20 mouse cellular contexts compared by ENCODE assay signal in genomic region chr14:102965841-102966240, GRCm38 (mm10). TPM values are rescaled to one million over a fixed set of nuclear protein-coding genes. Genes with fewer than 3 reads are reported as not detected.
DNase-seq lines count a peak whose midpoint lies in the region; ATAC-seq and TF ChIP-seq lines count a peak whose summit lies in the region.
"Had no signal": no experiment of that assay in that cellular context is flagged by ENCODE, and none has a peak within 500 bp of the region (broad histone marks: within the 10 kb centered on the region; RNA-seq: fewer than 3 reads in every experiment).

No protein-coding gene starts in this region.

- peaks cover 2% of the 10 kb centered on the region; the same call in 1 of the 2 replicates for H3K4me1 ChIP-seq in hindbrain, embryonic 12.5 days
- H3K4me1 ChIP-seq in hindbrain, embryonic 14.5 days (replicated peaks; ENCODE audit: control insufficient read depth, insufficient read depth, low read length) = no peaks in the 10 kb centered on the region
- H3K4me1 ChIP-seq: forebrain, embryonic 10.5 days; forebrain, embryonic 13.5 days had no signal

- H3K4me3 ChIP-seq in hindbrain, embryonic 12.5 days = no peak overlapping the region
- H3K4me3 ChIP-seq in hindbrain, embryonic 14.5 days (replicated peaks; ENCODE audit: low read length) = no peak overlapping the region
- H3K4me3 ChIP-seq in layer of hippocampus, adult 2 months = no peak overlapping the region
- H3K4me3 ChIP-seq: forebrain, embryonic 10.5 days; forebrain, embryonic 13.5 days; heart, adult 2 months had no signal

- no peaks in the 10 kb centered on the region for H3K36me3 ChIP-seq in hindbrain, embryonic 12.5 days
- no peaks in the 10 kb centered on the region for H3K36me3 ChIP-seq in hindbrain, embryonic 14.5 days (replicated peaks; ENCODE audit: control insufficient read depth, insufficient read depth)
- H3K36me3 ChIP-seq: forebrain, embryonic 10.5 days had no signal

- no peak for DNase-seq in hindbrain, embryonic 14.5 days (ENCODE audit: low spot score)
- DNase-seq in layer of hippocampus, adult 2 months (ENCODE audit: low spot score in 2 of 2) = no peak
- DNase-seq in layer of hippocampus, postnatal 10 days (ENCODE audit: low spot score in 2 of 2) = no peak
- DNase-seq in right cerebral cortex, adult 18-20 months = peak; percentile 16
- no peak for DNase-seq in right cerebral cortex, postnatal 10 days (ENCODE audit: low spot score in 2 of 2)
- DNase-seq in adrenal gland, postnatal 36 days = no peak
- DNase-seq: adrenal gland, adult 2 months; adrenal gland, postnatal 14 days; cerebellum, adult 18-20 months; cerebellum, adult 9-10 months; cerebellum, postnatal 14 days; gastrocnemius, postnatal 25 days; heart, adult 2 months had no signal

- H3K4me2 ChIP-seq in hindbrain, embryonic 12.5 days (replicated peaks) = no peak overlapping the region
- no peak overlapping the region for H3K4me2 ChIP-seq in hindbrain, embryonic 14.5 days (replicated peaks)
- H3K4me2 ChIP-seq: forebrain, embryonic 13.5 days had no signal

- no peak for TF ChIP-seq CTCF in layer of hippocampus, adult 2 months (conservative IDR thresholded peaks at IDR 0.05)

- H3K27ac ChIP-seq in hindbrain, embryonic 12.5 days = no peak overlapping the region
- H3K27ac ChIP-seq in hindbrain, embryonic 14.5 days = no peak overlapping the region
- H3K27ac ChIP-seq in layer of hippocampus, adult 2 months = peak overlapping the region; percentile 53; the same call in 1 of the 2 replicates
- H3K27ac ChIP-seq: forebrain, embryonic 10.5 days; forebrain, embryonic 13.5 days; heart, adult 2 months had no signal

- 61% methylated on average over 1 of the region's 1 CpGs for WGBS in hindbrain, embryonic 12.5 days
- 51% methylated on average over 1 of the region's 1 CpGs for WGBS in hindbrain, embryonic 14.5 days

- H3K9me3 ChIP-seq in hindbrain, embryonic 12.5 days (replicated peaks) = no peaks in the 10 kb centered on the region
- H3K9me3 ChIP-seq in hindbrain, embryonic 14.5 days (ENCODE audit: control insufficient read depth, low read length) = no peaks in the 10 kb centered on the region
- H3K9me3 ChIP-seq: forebrain, embryonic 10.5 days; forebrain, embryonic 13.5 days had no signal

- no peaks in the 10 kb centered on the region for H3K27me3 ChIP-seq in hindbrain, embryonic 12.5 days
- H3K27me3 ChIP-seq in hindbrain, embryonic 14.5 days (ENCODE audit: control insufficient read depth, insufficient read depth, low read length) = no peaks in the 10 kb centered on the region
- H3K27me3 ChIP-seq: forebrain, embryonic 13.5 days had no signal

- no peak overlapping the region for H3K9ac ChIP-seq in hindbrain, embryonic 12.5 days
- no peak overlapping the region for H3K9ac ChIP-seq in hindbrain, embryonic 14.5 days
- H3K9ac ChIP-seq: forebrain, embryonic 13.5 days had no signal

- peak; percentile 32 for ATAC-seq in hindbrain, embryonic 12.5 days (ENCODE audit: low FRiP score)
- no peak; the same call in 1 of the 2 replicates for ATAC-seq in hindbrain, embryonic 14.5 days (ENCODE audit: low FRiP score)
- ATAC-seq: CD4-positive, CD25-positive, alpha-beta regulatory T cell, adult 4 months; forebrain, embryonic 13.5 days; forebrain, embryonic 16.5 days; intestine, postnatal 0 days had no signal

RNA-seq across cellular contexts. Expression of gene Kctd12, which starts 16.6 kb away (rescaled TPM):
- 19.1 and 22.0 TPM in 2 replicates for polyA plus RNA-seq in hindbrain, embryonic 12.5 days (2016; fragmentation: Nextera tagmentation; extraction: Ambion mirVana)
- polyA plus RNA-seq in hindbrain, embryonic 14.5 days (2014; fragmentation: Nextera tagmentation; extraction: Ambion mirVana) = 25.0 and 31.1 TPM in 2 replicates
- total RNA-seq in layer of hippocampus, adult 2 months (2021) = 100 to 1,000 TPM; 120 to 123 TPM
- total RNA-seq in layer of hippocampus, postnatal 10 days (2021) = 100 to 1,000 TPM in 1 of 2 experiments, 10 to 100 TPM in 1; 90.5 to 105 TPM
- 10 to 100 TPM; 32.5 to 43.8 TPM for total RNA-seq in adrenal gland, postnatal 36 days (2021)
- total RNA-seq: MEL had no signal
